Mouse (Mus musculus): ENCODE results near the gene Pcp4l1.

Pcp4l1 gene

DNA sequence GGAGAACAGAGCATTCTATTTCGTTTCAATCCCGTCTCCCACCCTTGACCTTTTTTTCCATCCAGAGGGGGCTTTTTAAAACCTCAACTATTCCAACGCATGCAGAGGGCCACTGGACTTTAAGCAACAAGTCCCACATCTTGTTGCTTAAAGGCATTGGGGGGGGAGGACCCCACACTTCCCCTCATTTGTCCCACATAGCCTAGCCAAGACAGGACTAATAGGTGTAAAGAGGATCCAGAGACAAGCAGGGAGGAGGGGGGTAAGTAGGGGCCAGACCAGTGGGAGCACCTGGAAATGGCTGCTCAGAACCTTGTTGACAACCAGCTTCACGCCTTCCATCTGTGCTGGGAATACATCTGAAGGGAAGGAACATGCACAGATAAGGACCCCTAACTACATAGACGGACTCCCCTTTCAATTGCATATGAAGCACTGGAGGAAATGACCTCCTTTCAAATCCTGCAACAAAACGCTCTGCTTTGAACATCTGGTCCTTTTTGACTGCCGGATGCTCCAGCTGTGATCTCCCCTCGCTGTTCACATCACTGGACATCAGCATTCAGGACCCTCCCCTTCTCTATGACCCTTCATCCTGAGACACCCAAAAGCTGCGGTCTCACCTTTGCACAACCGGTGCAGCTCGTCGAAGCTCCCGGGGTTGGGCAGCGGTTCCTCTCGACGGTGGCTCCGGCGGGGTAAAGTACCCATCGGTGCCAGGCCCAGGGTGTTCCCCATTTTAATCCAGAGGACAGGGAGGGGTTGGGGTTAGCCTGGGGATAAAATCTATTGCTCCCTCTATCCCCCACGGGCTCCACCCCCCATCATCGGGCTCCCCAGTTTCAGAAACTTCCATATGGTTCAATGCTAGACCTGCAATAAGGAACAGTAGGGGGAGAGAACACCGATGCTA, 25.5 kb upstream of the Pcp4l1 start:
- peak; percentile 27 to 39 for DNase-seq

DNA sequence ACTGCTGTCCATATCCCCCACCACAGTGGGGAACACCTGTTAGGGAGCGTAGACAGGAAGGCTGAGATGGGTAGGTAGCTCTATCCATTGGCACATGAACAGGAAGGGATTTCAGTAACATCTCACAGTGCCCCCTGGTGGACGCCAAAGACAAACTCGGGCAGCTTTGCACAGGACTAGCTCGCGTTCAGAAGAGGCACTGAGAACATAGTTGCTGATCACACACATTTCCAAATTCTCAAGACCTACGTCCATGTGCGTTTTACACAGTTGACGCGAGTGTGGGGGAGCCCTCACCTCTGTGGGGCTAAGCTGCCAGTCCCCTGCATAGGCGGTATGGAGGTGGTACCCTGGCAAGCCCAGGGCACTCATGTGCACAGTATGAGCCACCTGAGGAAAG, 24.8 kb upstream of the Pcp4l1 start:
- DNase-seq = peak; percentile 84 to 89

DNA sequence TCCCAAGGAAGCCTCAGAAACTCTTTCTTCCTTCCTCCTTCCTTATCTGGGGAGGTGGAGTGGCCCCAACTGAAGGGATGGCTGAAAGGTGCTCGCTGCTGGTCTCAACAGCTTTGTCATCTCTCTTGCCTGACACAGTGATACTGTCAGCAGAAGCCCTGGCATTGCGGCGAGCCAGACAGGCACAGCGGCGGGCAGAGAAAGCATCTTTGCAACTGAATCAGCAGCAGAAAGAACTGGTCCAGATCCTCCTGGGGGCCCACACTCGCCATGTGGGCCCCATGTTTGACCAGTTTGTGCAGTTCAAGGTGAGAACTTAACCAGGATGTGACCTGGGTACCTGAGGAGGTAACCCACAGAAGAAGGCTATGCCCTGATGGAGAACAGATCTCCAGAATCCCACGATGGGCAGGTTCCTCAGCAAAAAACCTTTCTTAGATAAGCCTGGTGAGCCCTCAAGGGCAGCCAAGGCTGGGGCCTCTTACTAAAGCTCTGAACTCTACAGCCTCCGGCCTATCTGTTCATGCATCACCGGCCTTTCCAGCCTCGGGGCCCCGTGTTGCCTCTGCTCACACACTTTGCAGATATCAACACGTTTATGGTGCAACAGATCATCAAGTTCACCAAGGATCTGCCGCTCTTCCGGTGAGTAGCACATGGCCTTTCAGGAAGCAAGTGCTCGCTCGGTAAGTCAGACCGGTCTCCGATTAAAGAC, 20.3 kb upstream of the Pcp4l1 start:
- no peak for DNase-seq

GRCm38 (mm10) chr1:171213801-171214496, 17.9 kb upstream of the Pcp4l1 start, which contains the start of gene Nr1i3:
Gene Nr1i3, plus strand, starts transcription at chr1:171213970.
- no peak for DNase-seq

DNA sequence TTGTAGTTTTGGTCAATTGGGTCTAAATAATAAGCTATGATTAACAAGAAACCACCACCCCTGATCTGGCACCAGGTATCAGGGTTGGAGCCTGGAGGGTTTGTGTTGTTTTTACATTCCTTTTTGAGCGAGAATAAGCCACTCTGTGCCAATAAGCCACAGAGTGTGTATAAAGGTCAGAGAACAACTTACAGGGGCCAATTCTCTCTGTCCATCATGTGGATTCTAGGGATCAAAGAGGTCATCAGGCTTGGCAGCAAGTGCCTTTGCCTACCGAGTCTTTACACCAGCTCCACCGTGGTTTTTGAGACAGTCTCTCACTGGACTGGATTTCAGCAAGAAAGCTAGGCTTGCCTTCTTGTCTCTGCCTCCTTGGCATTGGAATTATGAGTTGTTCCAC, 16.8 kb upstream of the Pcp4l1 start:
- no peak for DNase-seq

- DNase-seq = no peak
Measured at GRCm38 (mm10) chr1:171209409-171209808, 13.3 kb upstream of the Pcp4l1 start.

DNA sequence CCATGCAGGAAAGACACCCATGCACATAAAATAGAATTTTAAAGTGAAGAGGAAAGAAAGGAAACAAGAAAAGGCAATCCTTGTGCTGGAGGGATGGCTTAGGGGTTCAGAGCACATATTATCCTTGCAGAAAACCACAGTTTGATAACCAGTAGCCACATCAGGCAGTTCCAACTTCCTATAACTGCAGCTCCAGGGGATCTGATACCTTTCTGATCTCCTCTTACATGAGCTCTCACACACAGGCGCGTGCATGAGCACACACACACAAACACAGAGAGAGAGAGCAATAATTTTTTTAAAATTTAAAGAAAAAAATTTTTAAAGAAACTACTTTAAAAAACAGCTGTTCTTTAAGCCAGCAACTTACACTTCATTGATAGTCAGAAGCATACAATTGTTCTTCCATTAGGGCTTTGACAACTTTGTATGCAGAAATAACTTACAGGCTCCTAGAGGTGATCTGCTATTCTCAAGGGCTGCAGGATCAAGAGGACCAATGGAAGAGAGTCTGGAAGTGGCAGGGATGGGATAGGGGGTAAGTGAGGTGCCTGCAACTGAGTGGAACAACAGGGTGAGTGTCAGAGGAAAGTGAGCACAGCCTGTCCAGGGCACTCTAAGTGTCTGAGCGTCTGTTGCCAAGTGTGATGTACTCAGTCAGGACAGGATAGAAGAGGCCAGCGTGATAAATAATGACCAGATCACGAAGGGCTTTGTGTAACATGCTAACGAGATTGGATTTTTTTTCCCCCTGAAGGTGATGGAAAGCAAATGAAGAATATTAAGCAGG, 9.8 kb upstream of the Pcp4l1 start:
- no peak for DNase-seq

DNA sequence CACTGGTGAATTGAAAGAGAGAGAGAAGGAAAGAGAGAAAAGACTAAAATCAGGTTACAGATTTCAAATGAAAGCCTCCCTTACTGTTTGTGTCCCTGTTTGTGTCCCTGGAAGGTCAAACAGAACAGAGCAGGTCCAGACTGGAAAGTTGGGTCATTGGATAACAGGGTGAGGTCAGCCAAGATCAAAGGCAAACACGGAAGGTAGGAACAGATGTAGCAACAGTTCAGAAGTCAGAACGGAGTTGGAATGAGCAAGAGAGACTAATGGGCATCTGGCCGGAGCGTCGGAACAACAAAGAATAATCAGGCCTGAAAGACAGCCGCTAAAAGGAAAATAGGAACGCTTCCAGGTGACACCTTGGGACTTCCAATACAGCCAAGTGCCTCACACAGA, 8.2 kb upstream of the Pcp4l1 start:
- no peak for DNase-seq

DNA sequence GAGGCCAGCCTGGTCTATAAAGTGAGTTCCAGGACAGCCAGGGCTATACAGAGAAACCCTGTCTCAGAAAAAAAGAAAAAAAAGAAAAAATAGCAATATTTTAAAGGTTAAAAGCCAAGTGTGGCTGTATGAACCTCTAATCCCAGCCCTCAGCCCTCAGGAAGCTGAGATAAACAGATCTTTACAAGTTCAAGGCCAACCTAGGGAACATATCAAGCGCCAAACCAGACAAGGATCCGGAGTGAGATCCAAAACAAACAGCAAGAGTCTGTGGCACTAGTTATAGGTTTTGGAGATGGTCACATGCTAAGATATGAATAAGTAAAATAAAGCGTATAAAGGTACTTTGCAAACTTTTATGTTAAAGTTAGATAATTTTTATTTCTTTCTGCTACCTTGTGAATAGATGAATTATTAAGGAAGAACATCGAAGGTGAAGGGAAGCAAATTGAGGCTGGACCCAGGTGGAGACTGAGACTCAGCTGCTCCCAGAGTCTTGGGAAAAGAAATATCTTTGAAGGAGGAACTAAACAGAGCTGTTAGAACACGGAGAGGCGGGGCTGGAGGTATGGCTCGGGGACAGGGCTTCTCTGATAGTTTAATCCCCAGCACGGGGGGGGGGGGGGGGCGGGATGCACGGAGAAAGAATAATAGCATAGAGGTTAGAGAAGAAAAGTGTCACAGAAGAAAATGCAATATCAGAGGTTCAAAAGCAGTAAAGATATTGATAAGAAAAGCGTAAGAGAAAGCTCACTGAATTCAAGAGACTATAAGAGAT, 7.6 kb upstream of the Pcp4l1 start:
- no peak for DNase-seq

GRCm38 (mm10) chr1:171200769-171201168, 4.7 kb upstream of the Pcp4l1 start:
- no peak for DNase-seq

GRCm38 (mm10) chr1:171199532-171199931, 3.5 kb upstream of the Pcp4l1 start:
- no peak for DNase-seq

GRCm38 (mm10) chr1:171195046-171195822, 834 bp downstream of the Pcp4l1 start:
- no peak for DNase-seq

DNA sequence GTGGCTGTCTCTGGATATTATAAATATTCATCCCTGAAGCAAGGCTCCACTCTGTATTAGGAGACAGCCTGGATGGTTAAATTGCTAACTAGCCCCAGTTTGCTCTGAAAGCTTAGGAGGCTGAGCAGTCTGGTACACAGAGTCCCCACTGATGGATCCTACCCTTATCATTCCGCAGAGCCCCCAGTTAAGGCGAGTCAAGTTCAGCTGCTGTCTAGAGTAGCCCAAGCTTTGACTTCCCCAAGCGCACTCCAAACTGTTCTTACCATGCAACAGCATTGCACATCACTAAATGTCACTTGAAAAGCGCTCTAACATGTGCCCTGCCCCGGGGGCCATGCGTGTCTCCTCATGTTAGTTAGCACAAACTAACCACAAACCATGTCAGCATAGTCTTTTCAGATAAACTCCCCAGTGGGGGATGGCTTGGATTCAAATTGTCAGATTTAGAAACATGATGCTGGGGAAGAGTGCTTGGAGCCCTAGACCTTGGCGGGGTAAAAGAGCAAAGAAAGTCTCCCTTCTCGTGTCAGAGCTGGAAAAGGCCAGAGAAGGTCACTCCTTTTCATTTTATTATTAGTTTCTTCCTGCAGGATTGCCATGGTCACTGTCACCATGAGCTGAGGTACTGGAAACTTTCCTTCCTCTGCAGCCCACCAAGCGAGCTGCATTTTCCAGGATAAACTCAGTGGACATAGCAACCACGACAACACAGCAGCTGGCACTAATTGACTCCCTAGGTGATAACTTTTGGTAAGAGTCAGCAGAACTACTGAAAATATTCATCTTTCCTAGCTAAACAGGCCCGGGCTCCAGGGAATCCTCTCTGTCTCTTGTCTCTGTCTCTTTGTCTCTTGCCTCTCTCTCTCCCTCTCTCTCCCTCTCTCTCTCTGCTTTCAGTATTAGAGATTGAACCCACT, 1.9 kb downstream of the Pcp4l1 start:
- no peak for DNase-seq

DNA sequence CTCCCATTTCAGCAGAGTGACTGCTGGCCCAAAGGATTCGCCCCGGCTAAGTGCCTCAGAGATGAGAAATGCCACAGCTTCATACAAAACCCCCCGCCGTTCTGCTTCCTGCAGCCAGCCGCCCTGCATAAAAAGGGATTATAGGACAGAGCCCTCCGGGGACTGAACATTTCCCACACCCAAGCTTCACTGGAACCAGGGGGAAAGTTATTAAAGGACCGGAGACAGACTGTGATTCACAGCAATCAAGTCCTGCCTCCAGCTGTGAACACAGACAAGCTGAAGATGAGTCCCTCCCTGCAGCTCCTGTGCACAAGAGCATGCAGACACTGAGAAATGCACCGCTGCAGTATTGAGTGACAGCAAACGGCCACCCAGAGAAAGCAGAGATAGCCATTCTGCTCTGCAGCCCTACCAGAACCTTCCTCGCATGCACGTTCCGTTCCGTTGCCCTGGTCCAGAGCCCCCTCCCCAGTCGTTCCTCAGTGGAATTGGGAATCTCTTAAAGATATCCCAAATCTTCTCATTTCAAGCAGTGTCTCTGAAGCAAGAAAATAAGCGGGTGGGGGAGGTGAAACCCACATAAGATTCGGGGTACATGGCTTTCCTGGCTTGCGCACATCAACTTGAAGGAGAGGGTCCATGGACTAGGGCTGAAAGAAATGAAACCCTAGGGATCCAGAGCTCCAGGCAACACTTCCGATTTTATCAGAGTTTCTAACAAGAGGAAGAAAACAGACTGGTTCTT, 2.8 kb downstream of the Pcp4l1 start:
- DNase-seq = no peak

GRCm38 (mm10) chr1:171192283-171192682, 3.8 kb downstream of the Pcp4l1 start:
- no peak for DNase-seq

DNA sequence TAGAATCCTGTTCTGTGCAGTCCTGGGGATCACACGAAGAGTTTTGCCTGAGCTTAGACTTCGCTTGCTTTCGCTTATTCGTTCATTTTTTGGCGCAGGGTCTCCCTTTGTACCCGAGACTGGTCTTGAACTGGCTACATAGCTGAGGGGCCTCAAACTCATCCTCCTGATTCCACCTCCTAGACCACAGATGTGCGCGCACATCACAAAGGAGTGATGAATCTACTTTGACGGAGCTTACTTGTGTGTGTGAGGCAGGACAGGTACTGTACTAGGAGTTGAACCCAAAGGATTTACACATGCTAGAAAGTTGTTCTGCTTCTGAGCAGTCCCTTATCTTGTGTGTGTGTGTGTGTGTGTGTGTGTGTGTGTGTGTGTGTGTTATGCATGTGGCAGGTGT, 5.2 kb downstream of the Pcp4l1 start:
- DNase-seq = no peak

DNA sequence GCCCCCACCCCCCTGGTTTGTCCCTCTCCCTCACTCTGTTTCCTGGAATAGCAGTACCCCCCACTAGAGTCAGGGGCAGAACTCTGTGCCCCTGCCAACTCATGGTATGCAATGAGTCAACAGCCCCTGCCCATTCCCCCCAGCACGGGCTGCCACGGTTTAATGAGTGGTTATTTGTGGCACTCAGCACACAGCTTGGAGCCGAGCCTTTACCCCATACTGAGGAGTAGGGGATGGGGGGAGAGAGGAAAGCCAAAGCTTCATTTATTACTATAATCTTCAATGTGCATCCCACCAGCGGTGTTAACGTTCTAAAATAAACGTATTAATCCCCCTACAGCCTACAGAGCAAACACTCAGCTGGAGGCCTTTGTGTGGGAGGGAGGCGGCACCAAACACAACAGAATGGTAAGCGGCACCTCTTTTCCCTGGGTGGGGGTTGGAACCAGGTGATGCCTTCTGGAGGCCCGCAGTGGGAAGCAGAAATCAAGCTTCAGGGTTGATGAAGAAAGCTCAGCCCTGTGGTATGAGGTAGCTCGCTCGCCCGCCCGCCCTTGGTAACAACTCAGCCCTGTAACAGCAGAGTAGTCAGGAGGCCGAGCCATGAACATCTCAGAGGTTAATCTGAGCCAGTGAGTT, 6.5 kb downstream of the Pcp4l1 start:
- no peak for DNase-seq

GRCm38 (mm10) chr1:171189046-171189445, 7.0 kb downstream of the Pcp4l1 start:
- DNase-seq = no peak

All from cerebellum, adult 18-20 months (tissue).